Mouse (Mus musculus): ENCODE results near the gene Gm12185.

DNA sequence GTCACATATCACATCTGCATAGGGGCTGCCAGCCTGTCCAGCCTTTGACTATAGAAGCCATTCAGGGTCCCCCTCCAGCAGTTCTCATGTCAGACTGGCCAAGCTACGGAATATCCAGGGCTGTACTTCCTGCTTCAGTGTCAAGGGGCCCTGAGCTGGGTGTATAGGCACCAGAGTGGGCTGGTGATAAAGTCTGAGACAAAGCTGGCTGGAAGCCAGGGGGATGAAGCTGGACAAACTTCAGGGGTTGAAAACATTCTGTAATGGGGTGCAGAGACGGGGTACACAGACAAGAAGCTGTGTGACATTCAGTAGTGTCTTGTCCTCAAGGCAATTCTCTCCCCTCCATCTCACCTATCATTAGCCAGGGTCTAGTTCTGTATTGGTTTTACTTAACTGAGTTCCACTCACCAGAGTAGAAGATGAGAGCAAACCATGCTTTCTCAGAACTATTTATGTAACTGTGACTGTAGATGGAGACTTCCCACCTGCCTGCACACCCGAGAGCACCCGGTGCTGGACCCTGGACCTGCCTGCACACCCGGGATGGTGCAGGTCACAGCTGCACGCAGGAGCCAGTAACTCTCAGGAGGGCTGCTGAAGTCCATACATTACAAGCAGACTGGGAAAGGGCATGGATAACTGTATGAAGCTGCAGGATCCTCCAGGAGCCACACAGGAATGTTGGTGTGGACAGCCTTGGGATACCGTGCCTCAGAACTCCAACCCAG, 122.5 kb downstream of the Gm12185 start:
- TF ChIP-seq POLR2A (IDR thresholded peaks at IDR 0.05; ENCODE audit: borderline replicate concordance, insufficient read depth, low read length) = no peak
- TF ChIP-seq CTCF (IDR thresholded peaks at IDR 0.05; ENCODE audit: borderline replicate concordance, insufficient read depth, low read depth, low read length) = no peak

Measured in cerebellum, adult 2 months (tissue).